Mouse (Mus musculus) kidney, adult 18-20 months (tissue): ENCODE measurements around the gene Tpr.

Experiments used
- DNase-seq: peaks from one replicate; pipeline ENCODE4 v3.0.0; 2021

Gene Tpr

DNA sequence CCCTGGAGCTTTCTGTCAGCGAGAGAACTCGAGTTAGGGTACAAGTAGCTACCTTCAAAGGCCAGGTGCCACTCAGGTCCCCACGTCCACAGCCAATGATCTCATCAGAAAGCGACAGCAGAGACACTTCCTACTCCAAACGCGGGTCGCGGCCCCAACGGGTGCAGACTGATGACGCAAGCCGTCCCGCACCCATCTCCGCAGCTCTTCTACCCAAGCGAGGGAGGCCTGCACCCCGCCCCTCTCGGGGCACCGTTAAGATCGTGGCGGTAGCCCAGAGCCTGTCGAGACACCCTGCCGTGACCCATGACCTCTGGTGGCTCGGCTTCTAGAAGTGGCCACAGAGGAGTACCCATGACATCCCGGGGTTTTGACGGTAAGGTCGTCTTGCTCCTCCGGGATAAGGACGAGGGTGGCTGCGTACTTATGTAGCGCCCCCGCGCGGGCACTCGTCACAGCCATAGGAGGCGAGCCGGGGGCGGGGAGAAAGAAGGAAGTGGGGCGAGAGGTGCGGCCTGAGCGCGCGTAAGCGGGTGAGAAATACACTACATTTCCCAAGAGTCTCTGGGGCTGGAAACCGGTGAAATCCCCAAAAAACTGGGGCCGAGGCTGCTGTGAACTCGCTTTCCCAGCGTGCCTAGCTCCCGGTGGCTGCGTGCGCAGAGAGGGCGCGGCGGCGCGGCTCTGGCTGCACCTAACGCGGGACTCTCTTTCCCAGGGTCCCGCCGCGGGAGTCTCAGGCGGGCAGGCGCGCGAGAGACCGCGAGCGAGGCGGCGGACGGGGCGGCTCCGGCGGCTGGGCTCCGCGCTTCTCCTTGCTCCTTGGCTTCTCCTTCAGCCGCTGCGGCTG is at the start of gene Tpr, which contains the start of gene Odr4:
Gene Tpr (plus strand): TSS at position 201 of the 850 bp plus-strand sequence.
Gene Odr4 (minus strand): TSS at position 443 of the 850 bp plus-strand sequence.
- peak; percentile 99 for DNase-seq

DNA sequence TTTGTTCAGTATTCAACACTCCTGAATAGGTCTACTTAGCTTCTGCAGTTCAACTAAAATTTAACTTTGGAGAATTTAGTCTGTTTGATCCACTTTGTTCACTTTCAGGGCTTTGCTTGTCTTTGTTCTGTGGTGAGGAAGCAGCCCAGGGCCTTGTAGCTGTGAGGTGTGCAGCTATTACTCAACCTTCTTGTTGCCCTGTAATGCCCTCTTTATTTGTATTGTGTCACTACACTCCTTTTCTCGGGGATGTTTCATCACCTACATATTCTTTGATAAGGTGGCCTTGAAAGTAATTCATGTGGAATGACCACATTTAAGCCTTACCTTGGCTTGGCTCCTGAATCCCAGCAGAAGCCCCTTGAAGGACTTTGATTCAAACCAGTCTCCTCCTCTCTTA is 31.8 kb upstream of the Tpr start:
- DNase-seq, result no peak

DNA sequence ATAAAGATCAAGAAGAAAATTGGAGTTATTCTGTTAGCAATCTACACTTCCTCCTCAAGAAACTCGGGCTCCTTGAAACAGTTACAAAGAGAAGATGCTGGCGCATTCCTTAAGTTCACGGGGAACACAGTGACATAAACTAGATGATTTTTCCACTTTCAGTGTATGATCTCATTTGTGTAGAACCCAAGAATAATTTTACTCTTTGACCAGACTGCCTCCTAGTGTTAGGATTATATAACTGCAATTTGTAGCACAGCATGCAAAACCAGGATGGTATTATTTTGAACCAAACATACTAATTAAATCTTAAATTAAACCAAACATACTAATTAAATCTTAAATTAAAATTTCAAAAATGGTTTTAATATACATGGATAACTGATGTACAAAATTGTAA is 19.7 kb upstream of the Tpr start:
- no peak for DNase-seq

DNA sequence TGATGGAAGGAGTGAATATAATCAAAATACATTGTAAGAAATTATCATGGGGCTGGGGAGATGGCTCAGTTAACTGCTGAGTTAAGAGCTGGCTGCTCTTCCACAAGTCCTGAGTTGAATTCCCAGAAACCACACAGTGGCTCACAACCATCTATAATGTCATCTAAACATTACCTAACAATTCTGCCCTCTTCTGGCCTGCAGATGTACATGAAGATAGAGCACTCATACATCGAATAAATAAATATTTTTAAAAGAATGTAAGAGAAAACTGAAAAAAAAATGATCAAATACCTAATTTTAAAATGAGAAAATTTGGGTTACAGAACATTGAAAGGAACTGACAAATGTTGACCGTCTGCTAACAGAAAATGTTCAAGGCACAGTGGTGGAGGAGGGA is 18.4 kb upstream of the Tpr start:
- DNase-seq, result no peak

DNA sequence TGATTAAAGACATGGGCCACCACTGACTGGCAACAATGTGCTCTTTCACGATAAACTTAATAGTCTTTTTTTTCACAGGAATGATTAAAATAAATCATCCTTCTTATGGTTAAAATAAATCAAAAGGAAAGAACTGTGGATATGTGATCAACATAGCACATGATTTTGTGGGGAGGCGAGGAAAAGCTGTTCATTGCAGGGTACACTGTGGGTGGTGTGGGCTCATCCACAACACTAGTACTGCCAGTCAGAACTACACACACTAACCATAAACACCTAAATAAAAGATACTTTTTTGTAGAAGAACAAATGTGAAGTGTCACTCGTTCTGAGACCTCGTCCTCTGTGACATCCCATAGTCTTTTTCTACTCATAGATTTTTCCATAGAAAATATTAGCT is 8.5 kb upstream of the Tpr start:
- DNase-seq, result no peak

DNA sequence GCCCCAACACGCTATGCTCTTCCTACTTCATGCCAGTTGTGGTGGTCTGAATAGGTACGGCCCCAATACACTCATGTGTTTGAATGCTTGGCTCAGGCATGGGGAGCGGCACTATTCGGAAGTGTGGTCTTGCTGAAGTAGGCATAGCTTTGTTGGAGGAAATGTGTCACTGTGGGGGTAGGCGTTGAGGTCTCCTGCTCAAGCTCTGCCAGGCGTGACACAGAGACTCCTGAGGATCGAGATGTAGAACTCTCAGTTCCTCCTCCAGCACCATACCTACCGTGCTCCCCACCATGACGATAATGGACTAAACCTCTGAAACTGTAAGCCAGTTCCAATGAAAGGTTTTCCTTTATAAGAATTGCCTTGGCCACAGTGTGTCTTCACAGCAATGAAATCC is 5.1 kb upstream of the Tpr start:
- no peak for DNase-seq

DNA sequence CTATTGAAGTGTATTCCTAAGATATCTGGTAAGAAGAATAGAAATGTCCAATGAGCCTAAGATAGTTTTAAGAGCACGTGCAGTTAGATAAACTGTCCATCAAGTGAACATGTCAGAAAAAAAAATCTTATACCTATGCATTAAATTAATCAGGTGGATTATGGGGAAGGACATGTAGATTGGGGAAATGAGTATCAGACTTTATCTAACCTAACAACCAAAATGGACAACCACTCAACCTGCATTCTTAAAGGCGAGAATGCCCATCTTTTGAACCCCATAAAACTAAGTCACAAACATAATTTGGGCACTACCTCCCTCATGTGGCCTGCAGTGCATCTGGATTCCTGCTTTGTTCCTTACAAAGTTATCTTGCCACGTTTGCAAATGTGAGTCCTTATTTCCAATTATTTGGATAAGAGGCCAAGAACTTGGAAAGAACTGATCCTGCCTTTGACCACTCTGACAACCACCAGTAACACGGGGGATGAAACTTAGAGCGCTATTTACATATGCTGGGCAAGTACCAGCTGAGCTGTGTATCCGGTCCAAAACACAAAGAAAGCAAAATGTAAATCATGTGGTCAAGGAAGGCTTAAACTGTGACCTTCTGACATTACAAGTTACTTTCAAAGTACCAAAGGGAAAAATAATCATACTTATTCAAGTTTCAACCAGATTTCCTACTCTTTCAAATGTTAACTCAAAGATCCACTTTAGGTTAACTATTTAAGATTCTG is 3.1 kb upstream of the Tpr start:
- DNase-seq, result no peak

DNA sequence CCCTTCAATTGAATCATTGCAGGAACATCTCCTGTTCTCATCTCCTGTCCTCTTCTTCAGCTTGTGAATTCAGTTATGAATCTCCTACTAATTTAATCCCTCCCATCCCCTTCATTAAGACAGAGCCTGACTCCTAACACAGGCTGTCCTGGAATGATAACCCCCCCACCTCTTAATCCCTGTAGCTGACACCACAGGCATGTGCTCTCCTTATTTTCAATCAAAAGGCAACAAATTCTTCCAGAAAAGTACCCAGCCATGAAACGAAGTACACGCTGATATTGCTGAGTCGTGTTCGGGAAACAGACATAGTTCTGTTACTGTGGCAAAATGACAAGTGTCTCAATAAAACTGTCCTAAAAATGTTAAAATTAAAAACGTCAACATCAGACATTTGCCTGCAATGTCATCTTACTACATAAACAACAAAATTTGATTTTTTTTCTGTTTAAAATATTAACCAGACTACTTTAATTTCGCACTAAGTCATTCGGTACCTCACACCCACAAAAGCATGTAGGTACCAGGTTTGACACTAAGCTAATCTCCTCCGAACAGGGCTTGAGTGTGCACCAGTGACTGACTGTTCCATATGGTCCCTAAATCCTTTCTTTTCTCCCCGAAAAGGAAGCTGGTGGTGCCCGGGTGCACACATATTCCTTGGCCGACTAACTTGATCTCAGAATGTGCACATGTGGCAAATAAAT is 554 bp upstream of the Tpr start:
- DNase-seq, result no peak

DNA sequence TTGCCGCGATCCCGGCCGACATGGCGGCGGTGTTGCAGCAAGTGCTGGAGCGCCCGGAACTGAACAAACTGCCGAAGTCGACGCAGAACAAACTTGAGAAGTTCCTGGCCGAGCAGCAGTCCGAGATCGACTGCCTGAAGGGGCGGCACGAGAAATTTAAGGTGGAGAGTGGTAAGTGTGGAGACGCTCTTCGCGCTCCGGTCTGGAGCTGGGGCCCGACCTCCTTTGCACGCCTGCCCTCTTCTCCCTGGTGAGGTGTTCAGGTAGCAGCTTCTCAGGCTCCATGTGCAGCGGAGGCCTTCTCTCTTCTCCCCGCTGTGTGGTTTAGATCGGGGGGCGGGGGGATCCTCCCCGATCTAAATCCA is 832 bp downstream of the Tpr start:
- DNase-seq, result no peak

DNA sequence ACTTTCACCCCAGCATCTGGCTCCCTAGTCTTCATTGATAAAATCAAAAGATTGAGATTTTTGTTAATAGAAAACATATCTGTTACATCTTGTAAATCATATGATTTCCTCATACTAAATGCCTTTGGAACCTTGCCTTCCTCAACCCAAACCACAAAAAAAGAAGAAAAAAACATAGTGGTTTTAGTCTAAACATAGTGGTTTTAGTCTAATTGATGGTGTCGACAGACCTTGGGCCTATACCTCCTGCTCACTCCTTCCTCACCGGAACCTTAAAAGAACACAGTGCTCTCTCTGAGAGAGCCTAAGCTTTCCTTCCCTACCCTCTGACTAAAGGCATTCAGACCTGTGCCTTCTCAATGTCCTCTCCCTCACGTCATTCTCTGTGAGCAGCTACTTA is 3.4 kb downstream of the Tpr start:
- no peak for DNase-seq

DNA sequence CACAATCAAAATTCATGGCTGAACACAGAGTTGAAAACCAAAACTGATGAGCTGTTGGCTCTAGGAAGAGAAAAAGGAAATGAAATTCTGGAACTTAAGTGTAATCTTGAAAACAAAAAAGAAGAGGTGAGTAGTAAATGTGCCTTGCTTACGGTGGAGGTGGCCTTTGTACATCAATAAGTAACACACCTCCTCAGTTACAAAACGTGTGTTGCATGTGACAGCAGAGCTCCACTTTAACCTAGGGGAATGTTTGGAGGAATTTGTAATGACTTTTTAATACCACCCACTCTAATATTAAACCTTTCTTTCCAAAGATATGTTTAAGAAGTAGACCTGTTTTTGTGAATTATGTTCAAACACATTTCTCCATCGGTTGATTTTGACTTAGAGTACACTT is 11.3 kb downstream of the Tpr start:
- no peak for DNase-seq

DNA sequence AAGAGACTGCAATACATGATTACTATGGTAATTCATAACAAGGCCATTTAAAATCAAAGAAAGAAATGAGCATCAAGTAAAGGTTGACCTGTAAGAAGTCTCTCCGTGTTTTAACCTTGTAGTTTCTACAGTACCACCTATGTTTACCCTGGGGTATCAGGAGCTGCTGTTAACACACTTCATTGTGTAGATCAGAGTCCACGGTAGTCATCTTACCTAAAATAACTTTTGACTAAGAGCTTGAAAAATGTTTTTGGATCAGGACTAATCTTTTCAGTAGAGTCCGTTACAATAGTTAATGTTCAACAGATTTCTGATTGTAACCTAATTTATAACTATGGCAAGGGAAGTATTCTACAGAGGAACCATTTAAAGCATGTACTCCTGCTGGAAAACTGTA is 11.9 kb downstream of the Tpr start:
- no peak for DNase-seq

DNA sequence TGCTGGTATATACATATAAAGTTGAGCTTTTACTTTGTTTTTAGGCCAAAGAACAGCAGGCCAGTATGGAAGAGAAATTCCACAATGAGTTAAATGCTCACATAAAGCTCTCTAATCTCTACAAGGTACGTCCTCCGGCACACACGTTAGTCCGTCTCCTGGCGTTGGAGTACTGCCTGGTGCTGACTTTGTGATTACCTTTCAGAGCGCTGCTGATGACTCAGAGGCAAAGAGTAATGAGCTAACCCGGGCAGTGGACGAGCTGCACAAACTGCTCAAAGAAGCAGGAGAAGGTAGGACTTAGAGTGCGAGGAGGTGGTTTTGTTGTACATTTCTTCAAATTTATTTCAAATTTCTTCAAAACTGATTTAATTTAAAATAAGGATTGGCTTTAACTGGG is 14.6 kb downstream of the Tpr start:
- DNase-seq, result no peak

DNA sequence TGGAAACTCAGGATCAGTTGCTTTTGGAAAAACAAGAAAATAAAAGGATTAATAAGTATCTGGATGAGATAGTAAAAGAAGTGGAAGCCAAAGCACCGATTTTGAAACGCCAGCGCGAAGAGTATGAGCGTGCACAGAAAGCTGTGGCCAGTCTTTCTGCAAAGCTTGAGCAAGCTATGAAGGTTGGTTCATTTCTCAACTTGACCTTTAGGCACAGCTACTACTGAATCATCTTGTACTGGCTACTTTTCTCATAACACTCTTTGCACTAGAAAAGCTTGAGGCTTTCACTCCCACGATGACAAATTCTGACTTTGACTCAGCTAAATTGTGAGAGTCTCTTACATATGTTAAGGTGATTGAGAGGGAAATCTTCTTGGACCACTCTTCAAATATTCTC is 17.4 kb downstream of the Tpr start:
- no peak for DNase-seq

DNA sequence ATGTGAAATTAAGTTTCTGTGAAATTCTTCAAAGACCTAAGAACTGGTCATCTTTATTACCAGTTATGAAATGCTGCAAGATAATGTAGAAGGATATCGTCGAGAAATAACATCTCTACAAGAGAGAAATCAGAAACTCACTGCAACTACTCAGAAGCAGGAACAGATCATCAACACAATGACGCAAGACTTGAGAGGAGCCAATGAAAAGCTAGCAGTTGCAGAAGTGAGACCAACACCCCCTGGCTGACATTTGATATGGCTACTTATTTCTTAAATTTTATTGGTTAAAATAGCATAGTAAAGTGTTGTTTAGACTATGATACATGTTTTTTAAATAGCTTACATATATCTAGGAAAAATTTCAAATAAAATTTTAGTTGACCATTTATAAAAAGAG is 23.4 kb downstream of the Tpr start:
- DNase-seq, result no peak

DNA sequence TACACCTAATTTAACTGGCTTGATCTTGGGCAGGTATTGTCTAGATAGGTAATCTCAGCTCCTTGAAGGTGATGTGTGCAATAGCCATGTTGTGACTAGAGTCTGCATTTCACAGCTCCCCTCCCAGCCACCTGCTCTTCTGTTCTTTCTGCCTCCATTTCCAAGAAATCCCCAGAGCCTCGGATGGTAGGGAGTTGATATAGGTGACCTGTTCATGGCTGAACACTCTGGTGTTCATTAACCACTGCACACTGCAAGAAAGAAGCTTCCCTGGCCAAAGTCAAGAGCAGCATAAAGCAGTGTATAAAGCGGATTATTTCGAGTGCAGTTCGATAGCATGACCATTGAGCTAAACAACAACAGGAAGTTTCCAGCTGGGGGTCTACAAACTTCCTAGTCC is 25.8 kb downstream of the Tpr start:
- no peak for DNase-seq

DNA sequence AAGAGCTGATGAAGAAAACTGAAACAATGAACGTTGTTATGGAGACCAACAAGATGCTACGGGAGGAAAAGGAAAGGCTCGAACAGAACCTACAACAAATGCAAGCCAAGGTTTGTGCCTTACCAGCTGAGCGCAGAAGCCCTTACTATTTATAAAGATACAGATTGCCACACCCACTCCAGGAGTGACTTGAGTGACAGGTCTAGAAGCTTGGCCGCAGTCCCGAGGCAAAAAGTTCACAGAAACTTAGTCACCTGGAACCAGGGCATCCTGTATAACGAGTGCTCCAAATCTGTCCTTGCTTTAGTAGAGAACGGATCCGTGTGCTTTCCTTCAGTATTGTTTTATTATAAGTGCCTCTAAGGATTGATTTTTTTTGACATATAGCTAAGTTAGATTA is 33.0 kb downstream of the Tpr start:
- peak; percentile 45 for DNase-seq

DNA sequence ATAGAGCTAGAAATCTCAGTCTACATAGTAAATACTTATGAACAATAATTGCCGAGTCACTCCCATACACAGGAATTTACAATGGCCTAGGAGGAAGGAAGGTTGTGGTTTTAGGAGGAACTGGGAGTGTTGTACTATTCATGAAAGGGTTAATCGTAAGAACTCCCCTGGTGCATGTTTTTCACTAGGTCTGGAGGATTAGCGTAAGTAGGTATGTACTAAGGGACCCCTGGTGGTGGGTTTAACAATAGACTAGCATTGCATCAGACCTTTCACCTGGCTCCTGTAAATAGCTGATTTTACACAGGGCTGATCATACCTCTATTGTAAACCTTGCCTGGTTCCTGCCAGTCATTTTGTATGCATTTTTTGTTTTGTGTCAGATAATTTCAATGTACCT is 33.6 kb downstream of the Tpr start:
- DNase-seq, result no peak

DNA sequence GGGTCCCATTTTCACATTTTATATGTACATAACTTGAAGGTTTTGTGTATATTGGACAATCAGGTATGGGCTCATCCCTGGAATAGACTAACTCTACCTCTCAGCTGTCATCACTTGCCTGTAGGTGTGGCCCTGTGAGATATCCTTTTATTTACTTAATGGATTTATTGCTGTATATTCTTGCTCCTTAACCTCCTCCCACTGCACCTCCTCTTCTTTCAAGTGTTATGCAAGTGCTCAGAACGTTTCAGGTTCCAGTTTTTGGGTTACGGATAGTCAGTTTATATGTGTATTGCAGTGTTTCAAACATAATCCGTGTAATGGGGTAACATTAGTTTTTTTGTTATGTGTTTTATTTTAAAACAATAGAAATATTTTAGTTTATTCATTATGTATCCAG is 46.0 kb downstream of the Tpr start:
- no peak for DNase-seq

DNA sequence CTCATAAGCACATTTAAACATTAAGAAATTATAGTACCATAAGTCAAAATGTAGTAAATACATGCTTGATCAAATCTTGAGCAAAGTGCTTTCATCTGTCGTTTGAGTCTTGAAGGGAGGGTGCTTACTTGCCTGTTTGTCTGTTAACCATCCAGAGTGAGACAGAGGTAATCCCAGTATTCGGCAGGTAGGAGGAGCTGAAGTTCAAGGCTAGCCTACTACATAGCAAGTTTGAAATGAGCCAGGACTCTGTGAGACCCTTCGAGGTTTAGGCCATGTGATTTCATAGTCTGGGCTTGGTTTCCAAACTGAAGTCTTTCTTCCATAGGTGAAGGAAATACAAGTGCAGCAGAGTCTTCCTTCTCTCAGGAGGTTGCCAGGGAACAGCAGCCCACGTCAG is 49.1 kb downstream of the Tpr start:
- DNase-seq, result no peak

DNA sequence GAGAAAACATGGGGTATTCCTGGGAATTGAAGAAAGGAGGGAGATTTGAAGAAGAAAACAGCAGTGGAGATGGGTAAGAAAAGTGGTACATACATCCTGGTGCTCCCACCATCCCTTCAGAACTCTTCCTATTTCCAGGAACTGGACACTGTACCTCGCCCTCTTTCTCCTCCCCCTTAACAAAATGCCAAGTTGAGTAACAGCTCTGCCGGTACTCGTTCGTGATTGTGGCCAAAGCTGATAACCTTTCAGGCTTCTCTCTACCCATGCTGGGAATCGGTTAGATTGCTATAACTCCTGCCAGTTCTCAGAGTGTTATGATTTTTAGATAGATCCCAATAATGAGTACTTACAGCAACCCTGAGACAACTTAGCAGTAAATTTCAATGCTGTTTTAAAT is 66.3 kb downstream of the Tpr start:
- DNase-seq, result no peak

DNA sequence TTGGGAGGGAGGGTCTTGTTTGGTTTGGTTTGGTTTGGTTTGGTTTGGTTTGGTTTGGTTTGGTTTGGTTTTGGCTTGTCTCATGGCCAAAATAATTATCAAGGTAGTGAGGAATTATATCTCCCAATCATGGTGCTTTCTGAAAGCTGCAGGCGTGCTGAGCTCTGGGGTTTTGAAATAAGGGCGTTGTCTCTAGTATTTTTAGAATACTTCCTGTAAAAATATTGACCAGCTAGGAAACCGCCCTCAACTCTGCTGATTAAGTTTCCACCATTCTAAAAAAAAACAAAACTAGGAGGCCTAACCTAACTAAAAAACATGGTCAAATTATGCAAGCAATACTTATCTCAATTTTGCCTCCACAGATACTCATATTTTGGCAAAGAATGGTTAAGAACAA is 67.0 kb downstream of the Tpr start:
- DNase-seq, result no peak

DNA sequence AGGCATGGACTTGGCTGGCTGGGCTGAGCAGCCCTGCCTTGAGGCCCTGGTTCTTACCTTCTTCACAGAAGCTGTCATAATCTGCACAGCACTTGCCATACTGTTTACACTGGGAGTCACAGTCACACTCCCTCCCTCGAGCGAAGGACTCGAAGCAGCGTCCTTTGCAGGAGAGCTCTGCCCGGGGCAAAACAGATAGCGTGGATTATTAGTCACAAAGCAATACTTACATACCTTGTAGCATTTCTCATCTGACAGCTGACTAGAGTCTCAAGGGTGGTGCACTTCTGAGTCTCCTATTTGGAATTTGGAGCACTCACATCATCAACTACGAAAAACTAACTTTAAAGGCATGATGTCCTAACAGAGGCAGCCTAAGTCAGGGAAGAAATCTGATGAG is 68.0 kb downstream of the Tpr start:
- no peak for DNase-seq

DNA sequence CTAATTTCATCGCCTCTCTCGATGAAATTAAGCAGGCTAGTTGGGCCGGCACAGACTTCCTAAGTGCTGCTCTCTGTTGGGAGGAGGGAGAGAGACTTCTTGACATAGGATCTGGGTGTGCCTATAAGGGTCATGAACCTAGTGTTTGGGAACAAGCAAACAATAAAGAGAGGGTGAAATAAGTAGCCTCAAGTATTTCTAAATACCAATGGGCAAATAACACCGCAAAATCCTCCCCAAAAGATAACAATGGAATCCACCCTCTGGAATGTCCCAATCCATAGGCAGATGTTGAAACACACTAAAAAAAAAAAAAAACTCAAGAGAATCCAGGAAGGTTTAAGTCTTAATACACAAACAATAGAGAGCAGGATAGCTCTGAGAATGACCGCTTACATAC is 70.4 kb downstream of the Tpr start:
- no peak for DNase-seq
